Mouse (Mus musculus): ENCODE measurements at regions not wholly inside any gene's neighbourhood (a gene's known extent, or its start where the extent isn't known, plus 50 kb on each side); places are given as distances from the start of the nearest gene placed in this dataset.

- DNase-seq (ENCODE audit: low read depth): no peak
Measured at GRCm38 (mm10) chr5:75828332-75828731, 149.9 kb downstream of the Kdr start.

GRCm38 (mm10) chr5:75826283-75827098 is 151.8 kb downstream of the Kdr start:
- peak; percentile 68 for DNase-seq (ENCODE audit: low read depth)

- DNase-seq (ENCODE audit: low read depth): no peak
Measured at GRCm38 (mm10) chr5:75825576-75825975, 152.7 kb downstream of the Kdr start.

GRCm38 (mm10) chr5:75824660-75825059 is 153.6 kb downstream of the Kdr start:
- DNase-seq (ENCODE audit: low read depth): no peak

- DNase-seq (ENCODE audit: low read depth): no peak
Measured at GRCm38 (mm10) chr5:75823646-75824045, 154.6 kb downstream of the Kdr start.

GRCm38 (mm10) chr5:75817396-75817795 is 160.9 kb downstream of the Kdr start:
- DNase-seq (ENCODE audit: low read depth): no peak

GRCm38 (mm10) chr5:75814393-75814984 is 163.8 kb downstream of the Kdr start:
- DNase-seq (ENCODE audit: low read depth): no peak

- DNase-seq (ENCODE audit: low read depth): no peak
Measured at GRCm38 (mm10) chr5:75812686-75813085, 165.6 kb downstream of the Kdr start.

- no peak for DNase-seq (ENCODE audit: low read depth)
Measured at GRCm38 (mm10) chr5:75808551-75809332, 169.5 kb downstream of the Kdr start.

- no peak for DNase-seq (ENCODE audit: low read depth)
Measured at GRCm38 (mm10) chr5:75805011-75805410, 173.2 kb downstream of the Kdr start.

GRCm38 (mm10) chr5:75804340-75804739 is 173.9 kb downstream of the Kdr start:
- no peak for DNase-seq (ENCODE audit: low read depth)

- no peak for DNase-seq (ENCODE audit: low read depth)
Measured at GRCm38 (mm10) chr5:75803012-75803411, 175.2 kb downstream of the Kdr start.

- DNase-seq (ENCODE audit: low read depth): no peak
Measured at GRCm38 (mm10) chr5:75800040-75800989, 177.9 kb downstream of the Kdr start.

- DNase-seq (ENCODE audit: low read depth): no peak
Measured at GRCm38 (mm10) chr5:75799627-75800026, 178.6 kb downstream of the Kdr start.

GRCm38 (mm10) chr5:75793184-75793583 is 185.1 kb downstream of the Kdr start:
- DNase-seq (ENCODE audit: low read depth): no peak

GRCm38 (mm10) chr5:75791738-75792137 is 186.5 kb downstream of the Kdr start:
- no peak for DNase-seq (ENCODE audit: low read depth)

- DNase-seq (ENCODE audit: low read depth): no peak
Measured at GRCm38 (mm10) chr5:75788087-75788486, 190.2 kb downstream of the Kdr start.

GRCm38 (mm10) chr5:75786196-75786595 is 192.1 kb downstream of the Kdr start:
- DNase-seq (ENCODE audit: low read depth): no peak

GRCm38 (mm10) chr5:75784998-75785593 is 193.2 kb downstream of the Kdr start:
- DNase-seq (ENCODE audit: low read depth): no peak

- no peak for DNase-seq (ENCODE audit: low read depth)
Measured at GRCm38 (mm10) chr5:75770592-75770991, 195.9 kb downstream of the Kit start.

- no peak for DNase-seq (ENCODE audit: low read depth)
Measured at GRCm38 (mm10) chr5:75767213-75767612, 192.5 kb downstream of the Kit start.

All from c-Kit-positive CD71-negative TER-119-negative erythroid progenitor cells, embryonic 14.5 days (primary cell).